Mouse (Mus musculus): Measurements from ENCODE around the gene Arhgap25. TPM values are rescaled to one million over a fixed set of nuclear protein-coding genes. Genes with fewer than 3 reads are reported as not detected.
"Not testable (repeated sequence)": the region's sequence is repeated elsewhere in the genome, so short reads cannot be mapped to it uniquely, and the experiment has no call there.

Gene Arhgap25
- polyA plus RNA-seq, 1 experiment from 2014 or later = 34.6 TPM

DNA sequence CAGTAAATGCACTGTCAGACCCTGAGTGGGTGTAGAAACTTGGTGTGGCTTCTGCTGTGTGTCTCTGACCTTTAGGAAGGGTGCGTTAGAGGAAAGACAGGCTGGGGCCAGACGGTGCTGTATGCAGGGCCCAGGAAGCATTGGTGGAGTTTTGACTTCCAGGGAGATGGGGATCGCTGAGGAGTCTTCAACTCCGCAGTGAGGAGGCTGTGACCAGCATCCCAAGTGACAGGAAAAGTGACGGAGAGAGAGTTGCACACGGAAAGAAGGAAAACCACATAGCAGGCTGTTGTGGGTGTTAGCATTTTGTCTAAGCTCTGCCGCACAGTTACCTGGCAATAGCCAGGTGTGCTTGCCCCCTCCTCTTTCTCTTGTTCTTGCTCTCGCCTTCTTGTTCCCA is 3.2 kb upstream of the Arhgap25 start:
- DNase-seq (ENCODE audit: low spot score) = no peak

DNA sequence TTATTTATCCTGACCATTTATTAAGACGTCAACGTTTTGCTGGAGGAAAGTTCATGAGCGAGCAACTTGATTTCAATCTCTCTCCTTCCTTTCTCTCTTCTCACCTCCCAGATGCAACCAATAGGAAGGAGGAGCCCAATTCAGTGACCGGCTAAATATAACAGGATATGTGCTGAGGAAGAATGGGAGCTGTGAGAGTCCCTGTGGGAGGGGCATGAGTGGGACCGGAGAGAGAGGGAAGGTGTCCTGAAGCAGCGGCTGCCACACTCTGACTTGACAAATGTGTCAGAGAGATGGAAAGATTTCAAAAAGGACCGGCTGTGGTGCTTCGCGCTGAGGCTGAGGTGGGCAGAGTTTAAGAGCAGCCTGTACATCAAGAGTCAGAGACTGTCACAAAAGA is 2.6 kb upstream of the Arhgap25 start:
- no peak for DNase-seq (ENCODE audit: low spot score)

DNA sequence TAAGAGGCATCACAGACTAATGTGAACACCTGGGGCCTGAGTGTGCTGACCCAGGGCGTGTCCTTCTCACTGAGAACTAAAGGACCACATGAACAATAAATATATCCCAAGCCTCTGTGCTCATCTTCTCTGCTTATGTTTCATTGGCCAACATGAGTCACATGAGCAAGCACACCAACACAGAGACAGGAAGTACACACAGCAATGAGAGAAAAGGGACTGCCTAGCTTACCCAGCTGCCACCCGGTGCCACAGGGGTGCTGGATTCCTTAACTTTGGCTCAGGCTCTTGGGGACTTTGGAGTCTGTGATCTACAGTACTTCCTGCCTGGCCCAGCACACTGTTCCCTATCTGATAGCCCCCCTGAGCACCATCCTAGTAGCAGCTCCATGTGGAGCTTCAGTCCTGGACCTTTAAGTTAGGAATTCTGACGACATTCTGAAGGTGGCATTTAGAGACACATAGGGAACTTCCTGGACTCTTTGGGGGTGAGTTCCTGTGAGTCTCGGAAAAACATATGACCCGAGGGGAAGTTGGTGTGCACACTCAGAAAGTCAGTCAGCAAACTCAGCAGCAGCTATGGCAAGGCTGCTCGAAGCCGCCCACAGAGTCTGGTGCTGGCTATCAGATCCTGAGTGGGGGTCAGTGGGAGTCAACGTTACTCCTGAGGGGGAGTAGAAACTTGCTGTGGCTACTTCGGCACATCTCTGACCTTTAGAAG is 2.0 kb upstream of the Arhgap25 start:
- DNase-seq (ENCODE audit: low spot score) = peak; percentile 74

DNA sequence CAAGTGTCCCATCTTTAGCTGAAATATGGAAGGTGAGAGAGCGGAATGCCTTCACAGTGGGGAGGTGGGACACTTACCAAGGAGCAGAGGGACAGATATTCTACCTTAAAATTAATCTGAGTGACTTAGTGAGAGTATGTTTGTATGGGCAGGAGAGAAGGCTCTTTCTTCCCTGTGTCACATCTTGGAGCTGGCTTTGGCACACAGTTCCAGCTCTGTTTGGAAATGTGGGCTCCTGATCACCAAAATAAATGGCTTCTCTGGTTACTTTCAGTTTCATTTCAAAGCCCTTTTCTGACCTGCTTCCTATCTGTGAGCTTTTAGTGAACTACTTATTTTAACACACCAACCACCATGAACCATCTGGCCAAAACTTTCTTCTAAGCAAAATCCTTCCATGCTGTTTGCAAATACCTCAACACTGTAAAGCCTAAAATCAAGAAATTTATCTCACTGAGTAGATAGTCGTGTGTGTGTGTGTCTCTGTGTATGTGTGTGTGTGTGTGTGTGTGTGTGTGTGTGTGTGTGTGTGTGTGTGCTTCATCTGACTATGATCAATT is 1.5 kb downstream of the Arhgap25 start:
- peak; percentile 51 for DNase-seq (ENCODE audit: low spot score)

DNA sequence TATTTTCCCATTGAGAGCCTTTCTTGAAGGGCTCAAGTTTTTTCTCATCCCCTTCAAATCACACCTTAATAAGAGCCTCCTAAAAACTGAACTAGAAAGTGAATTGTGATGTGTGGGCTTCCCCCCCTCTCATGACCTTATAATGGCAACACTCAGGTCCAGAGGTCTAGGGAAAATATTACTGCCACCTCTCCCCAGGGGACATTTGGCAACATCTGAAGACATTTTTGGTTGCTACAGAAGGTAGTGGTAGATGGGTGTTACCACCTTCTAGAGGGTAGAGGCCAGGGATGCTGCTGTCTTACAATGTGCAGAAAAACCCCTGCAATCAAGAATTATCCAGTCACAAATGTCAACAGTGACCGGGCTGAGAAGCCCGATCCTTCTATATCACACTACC is 2.7 kb downstream of the Arhgap25 start:
- DNase-seq (ENCODE audit: low spot score) = no peak

DNA sequence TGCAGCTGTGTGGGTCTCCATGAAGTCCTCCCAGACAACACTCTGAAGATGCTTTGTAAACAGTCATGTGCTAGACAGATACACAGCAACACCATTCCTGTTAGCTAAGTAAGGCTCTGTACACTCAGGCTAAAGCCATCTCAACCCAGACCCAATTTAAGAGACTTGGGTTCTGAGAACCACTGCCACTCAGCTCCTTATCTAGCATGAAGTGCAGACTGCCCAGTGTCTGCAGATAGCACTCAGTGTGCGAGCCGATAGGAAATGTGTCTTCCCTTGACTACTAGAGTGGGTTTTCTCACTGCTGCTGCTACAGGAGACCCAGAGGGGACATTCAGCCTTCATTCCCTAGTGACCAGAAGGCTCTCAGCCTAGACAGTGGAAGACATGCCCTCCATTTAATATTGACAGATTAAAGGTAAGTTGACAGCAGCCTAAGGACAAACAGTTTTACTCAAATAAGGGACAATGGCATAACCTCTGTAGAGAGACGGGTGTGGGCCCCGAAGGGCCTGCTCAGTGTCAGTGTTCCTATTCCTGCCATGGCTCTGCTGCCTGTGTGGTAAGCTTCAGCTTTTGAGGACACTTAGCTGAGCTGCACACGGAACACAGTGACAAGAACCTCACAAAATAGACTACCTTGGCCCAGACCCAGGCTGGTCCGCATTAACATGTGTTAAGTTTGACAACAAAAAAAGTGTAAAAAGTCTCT is 5.1 kb downstream of the Arhgap25 start:
- DNase-seq (ENCODE audit: low spot score) = no peak

DNA sequence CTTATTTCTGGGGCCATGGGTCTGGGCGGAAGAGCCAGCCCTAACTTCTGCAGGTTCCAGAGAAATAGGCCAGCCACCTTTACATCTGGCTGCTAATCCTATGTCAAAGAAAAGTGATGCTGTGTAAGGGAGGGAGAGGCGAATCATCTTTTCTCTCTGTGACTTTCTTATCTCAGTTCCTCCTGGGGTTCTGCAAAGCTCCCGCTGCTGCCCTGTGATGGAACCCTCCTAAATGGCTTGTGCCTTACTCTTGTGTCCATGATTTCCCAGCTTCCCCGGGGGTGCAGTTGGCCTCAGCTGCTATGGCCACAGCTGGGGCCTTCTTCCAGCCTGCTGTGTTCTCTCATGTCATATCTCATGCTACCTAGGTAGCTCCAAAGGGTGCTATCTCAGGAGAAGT is 5.7 kb downstream of the Arhgap25 start:
- no peak for DNase-seq (ENCODE audit: low spot score)

DNA sequence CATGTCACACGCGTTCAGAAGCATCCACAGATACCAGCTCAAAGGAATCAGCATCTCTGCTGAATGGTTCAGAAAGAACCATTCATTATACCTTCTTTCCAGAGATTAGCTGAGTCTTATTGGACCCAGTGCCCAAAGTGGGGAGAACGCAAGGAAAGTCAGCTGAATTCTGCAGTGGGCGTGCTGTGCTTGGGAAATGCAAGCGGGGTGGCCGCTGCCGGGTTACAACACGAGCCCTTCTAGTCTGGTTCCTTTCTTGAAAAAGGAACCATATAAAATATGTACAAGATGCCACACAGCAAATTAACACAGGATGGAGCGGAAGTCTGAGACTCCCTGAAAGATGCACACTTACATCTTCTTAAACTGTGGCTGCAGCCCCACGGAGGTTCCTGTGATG is 7.9 kb downstream of the Arhgap25 start:
- DNase-seq (ENCODE audit: low spot score) = no peak

DNA sequence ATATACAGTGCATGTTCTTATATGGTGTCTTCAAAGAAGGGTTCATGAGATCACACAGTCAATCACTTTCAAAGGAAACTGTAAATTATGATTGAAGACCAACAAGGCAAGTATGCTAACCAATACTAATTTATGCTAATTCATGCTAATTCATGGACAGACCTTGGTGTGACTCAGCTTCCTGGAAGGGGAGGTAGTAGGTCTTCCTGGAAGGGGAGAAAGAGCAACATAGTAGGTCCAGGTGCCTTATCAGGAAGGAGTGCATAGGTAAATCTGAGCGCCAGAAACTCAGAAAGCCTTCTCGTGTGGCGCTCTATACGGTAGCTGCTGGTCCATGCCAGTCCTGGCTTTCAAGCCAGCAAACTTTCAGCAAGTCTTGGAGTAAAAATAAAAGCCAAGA is 8.8 kb downstream of the Arhgap25 start:
- no peak for DNase-seq (ENCODE audit: low spot score)

DNA sequence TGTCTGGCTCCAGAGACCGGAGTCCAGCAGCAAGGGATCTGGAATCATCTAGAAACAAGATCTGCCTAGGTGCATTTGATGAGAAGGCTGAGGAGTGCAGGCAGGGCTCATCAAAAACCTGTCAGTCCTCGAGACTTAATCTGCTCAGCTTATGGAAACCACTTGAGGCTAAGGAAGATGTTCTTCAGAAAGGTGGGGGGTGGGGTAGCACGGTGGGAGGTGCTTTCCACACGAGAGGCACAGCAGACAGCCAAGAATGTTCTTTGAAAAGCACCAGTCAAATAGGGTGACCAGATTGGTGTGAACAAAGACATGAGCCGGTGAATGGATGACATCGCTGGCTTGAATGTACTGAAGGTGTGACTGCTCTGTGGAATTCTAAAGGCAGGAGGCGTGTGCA is 9.3 kb downstream of the Arhgap25 start:
- no peak for DNase-seq (ENCODE audit: low spot score)

DNA sequence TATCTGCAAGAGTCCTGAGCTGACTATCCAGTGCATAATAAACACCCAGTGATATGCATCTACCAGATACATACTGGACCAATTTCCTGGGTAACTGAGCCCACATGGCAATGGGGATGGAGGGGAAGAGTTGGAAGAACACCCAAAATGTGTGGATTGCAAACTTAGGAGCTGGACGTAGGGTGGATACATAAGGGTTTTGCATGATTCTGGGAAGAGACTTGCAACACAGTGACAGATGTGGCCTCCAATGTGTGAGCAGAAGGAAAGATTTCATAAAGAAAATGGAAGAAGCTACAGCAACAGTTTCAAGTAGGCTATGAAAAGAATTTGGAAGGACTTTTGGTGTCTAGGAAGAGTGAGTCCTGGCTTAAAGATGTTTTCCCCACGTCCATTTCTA is 10.0 kb downstream of the Arhgap25 start:
- no peak for DNase-seq (ENCODE audit: low spot score)

DNA sequence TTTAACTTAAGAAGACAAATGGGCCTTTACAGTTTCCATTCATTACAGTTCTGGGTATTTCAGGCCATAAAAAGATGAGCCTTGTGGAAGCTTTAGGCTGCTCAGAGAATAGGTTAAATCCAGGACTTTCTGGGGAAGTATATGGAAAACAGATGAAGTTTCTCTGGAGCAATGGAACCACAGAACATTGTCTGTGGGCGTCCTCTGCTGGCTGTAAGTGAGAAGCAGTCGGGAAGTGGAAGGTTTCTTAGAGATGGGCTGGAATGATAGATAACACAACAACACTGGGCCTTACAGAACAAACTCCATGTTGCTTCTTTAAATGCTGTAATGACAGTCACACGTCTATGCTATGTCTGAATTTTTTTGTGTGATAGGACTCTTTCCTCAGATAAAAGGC is 10.8 kb downstream of the Arhgap25 start:
- DNase-seq (ENCODE audit: low spot score) = no peak

DNA sequence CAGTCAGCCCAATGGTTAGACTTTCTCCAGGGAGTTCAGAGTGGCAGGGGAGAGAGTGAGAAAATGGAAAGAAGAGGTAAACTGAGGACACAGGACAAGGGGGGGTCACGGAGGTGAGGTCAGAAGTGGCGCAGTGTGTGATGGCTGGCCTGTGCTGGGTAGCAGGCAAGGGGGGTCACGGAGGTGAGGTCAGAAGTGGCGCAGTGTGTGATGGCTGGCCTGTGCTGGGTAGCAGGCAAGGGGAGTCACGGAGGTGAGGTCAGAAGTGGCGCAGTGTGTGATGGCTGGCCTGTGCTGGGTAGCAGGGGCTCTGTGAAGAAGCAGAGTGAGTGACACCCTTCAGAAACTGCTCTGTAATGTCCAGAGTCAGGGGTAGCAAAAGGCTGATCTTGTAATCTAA is 11.4 kb downstream of the Arhgap25 start:
- DNase-seq (ENCODE audit: low spot score) = not testable (repeated sequence)

DNA sequence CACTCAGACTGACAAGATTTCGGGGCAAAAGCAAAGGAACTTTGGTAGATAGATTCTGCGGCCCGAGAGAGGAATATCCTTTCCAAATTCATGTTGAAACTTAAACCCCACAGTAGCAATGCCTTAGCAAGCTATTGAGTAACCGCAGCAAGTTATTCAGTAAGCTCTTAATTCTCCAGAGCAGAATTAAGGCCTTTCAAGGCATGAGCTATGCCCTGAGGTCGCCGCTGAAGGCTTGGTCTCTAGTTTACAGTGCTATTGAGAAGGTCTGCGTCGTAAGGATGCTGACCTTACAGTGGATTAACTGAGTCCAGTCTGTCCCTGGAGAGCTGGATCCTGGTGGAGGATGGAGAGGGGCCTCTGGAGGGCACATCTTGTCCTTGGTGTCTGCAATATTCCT is 12.5 kb downstream of the Arhgap25 start:
- DNase-seq (ENCODE audit: low spot score) = no peak

DNA sequence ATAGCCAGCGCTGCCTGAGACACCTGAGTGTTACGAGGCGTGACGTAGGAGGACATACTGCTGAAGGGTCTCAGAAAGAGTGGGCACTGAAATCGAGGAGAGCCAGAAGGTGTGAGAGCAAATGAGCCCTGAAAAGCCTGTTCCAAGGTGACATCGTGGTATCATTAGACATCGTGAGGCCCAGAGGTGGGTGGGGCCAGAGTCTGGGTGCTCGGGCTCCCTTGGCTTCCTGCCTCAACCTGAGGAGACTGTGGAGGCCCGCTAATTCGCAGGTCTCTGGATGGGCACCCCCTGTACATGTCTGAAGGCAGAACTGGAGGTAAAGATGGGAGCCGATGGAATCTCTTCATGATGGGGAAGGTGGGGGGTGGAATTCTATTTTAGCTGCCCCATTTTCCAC is 13.2 kb downstream of the Arhgap25 start:
- DNase-seq (ENCODE audit: low spot score) = no peak

DNA sequence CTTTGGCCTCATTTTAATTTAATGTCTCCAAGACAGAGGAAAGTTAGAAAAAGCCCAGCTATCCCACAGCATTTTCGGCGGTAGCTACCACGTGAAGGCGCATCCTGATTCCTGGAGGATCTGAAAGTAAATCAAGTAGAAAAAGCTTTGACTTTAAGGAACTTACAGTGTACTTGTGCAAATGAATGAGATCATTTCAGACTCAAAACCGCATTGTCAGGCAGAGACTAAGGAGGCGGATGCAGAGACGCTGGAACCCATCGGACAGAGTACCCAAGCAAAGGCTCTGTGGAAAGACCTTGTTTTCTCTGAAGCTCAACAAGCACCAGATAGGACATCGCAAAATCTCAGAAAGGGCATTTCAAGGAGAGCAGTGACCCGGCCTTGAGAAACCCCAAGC is 14.4 kb downstream of the Arhgap25 start:
- DNase-seq (ENCODE audit: low spot score) = no peak

DNA sequence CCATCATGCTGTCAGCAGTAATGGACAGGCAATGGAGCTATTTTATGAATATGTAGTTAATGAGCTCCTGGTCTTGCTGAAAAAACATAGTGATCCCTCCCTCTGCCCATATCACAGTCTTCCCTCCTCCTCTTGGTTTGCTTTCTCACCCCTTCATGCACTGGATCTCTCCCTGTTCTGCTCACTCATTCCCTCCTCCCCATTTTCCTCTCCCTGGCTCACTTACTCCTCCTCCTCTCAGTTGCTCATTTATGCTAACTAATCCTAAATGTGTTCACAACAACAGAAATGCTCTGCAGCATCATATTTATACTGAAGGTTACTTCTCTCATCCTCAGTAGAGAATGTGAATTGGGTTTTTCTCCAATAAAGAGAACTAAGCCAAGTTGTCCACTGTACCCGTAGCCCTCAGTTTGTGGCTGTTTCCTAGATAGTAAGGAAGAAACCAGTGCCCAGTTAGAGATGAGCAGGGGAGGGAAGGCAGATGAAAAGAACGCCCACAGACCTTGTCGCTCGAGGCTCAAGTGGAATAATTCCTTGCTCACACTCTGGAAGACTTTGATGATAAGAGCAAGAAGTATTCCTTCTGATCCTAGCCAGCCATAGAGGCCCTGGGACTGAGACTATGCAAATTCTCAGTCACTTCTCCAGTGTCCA is 15.2 kb downstream of the Arhgap25 start:
- DNase-seq (ENCODE audit: low spot score) = no peak

DNA sequence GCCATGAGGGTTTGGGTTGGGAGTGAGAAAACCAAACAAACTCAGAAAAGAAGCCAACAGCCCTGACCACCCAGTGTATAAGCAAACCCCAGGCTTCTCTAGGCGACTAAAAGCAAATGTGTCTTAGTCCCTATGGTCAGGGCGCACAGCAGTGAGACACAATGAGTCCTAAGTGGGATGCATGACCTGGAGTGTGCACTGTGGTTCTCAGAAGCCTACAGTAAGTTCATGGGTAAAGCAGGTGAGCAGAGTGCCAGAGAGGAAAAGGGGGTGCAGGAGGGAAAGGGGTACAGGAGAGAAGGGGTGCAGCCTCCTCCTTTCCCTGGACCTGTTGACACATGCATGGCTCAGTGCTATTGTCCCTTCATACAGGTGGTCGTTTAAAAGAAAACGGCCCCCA is 18.7 kb downstream of the Arhgap25 start:
- DNase-seq (ENCODE audit: low spot score) = no peak

DNA sequence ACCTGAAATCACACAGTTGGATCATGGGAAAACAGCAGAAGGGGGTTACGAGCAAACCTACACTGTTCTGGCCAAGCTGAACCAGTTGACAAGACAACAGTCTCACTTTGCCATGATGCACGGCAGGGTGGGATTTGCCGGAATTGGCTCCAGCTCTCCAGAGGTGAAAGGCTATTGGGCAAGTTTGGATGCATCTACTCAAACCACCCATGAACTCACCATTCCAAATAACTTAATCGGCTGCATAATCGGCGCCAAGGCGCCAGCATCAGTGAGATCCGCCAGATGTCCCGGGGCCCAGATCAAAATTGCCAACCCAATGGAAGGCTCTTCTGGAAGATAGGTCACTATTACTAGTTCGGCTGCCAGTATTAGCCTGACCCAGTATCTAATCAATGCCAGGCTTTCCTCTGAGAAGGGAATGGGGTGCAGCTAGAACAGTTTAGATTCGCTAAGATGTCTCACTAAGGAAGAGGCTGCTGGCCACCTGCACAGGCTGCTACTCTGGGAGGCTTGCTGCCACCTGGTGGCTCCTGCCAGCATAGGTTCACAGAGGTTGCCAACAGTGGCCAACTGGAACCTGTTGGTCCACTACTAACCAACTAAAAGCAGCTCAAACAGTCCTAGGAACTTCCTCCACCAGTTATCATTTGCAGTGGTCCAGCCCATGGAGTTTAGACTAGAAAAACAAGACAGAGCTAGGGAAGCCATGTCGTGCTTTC is 19.9 kb downstream of the Arhgap25 start:
- DNase-seq (ENCODE audit: low spot score) = peak; percentile 76

DNA sequence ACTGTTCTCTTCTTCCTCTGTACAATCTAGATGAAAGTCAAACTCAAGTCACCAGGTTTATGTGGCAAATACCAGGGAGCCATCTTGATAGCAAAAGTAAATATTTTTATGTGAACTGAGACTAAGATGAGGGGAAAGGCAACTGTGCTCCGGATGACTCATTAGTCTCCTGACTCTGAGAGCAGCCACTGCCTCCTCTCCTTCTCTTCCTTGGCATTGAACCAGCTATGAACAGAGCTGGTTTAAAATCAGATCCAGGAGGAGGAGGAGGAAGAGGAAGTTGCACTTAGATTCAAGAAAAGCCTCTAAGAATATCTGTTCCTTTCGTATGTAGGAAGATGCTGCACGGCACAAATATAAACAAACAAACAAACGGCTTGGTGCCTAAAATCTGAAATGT is 22.1 kb downstream of the Arhgap25 start:
- no peak for DNase-seq (ENCODE audit: low spot score)

DNA sequence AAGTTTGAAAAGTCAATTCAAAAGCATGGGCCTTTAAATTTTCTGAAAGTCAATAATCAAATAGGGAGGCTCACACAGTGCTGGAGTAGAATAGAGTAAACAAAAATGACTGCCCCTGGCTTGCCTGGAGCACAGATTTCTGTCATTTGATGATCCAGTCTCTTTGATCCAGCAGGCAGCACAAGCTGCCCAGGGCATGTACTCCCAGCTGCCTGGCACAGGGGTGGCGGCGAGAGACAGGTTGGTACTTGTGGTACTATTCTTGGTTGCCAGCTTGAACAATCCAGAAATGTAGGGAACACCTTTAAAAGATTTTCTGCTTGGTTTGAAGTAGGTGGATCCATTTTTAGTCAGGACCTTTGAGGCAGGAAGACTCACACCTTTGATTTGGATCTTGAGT is 23.3 kb downstream of the Arhgap25 start:
- DNase-seq (ENCODE audit: low spot score) = no peak

DNA sequence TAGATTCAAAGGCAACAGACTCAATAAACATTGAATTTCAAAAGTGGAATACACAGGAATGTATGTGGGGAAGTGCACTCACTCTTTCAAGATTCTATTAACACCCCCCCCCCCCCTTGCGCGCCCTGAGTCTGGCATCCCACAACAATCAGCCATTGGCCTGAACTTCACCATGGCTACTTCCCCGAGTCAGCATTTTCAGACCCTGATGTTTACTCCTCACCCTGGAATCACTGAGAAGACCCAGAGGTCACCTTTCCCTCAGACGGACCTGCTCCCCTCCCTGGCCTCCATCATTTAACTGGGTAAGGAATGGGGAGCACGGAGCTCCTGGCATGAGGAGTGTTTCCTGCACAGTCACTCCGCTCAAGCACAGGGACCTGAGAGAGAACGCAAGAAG is 28.2 kb downstream of the Arhgap25 start:
- DNase-seq (ENCODE audit: low spot score) = no peak

Data from thymus, postnatal 0 days (tissue).